Mouse (Mus musculus) lung, adult 2 months (tissue): ENCODE results near the gene Ctnnb1. TPM values are rescaled to one million over a fixed set of nuclear protein-coding genes. Genes with fewer than 3 reads are reported as not detected.

Experiments
- DNase-seq: peaks from one replicate; pipeline ENCODE4 v3.0.0; 2022
- H3K4me1 ChIP-seq: fragments of 200-500 bp; 2 replicates; pipeline ENCODE4 v1.6.1; 2011; ENCODE audit warnings: low read length; ENCODE audit not compliant: control insufficient read depth, insufficient read depth
- H3K4me3 ChIP-seq: fragments of 200-500 bp; replicated peaks from 2 replicates; pipeline ENCODE3; 2011; ENCODE audit warnings: low read depth, mild to moderate bottlenecking, control low read depth, low read length; ENCODE audit errors: extremely low read depth
- CTCF ChIP-seq: fragments of 200-500 bp; IDR thresholded peaks from 2 replicates; pipeline ENCODE4 v1.5.1; 2011; ENCODE audit warnings: mild to moderate bottlenecking, low read length, control low read depth; ENCODE audit not compliant: insufficient read depth
- POLR2A ChIP-seq: fragments of 200-500 bp; IDR thresholded peaks from 2 replicates; pipeline ENCODE4 v1.6.1; 2011; ENCODE audit warnings: low read depth, mild to moderate bottlenecking, control low read depth, low read length, borderline replicate concordance; ENCODE audit errors: extremely low read depth
- WGBS: fragments of 180-500 bp; shearing (Covaris S2); methylation state at CpG from one replicate; pipeline ENCODE4 v1.1.7; 2018; 5-methylcytosine and 5-hydroxymethylcytosine counted together
- polyA plus RNA-seq: library from polyadenylated mRNA; depleted of rRNA; stranded (reverse); fragments of >200 nt; gene quantifications from 2 replicates; pipeline ENCODE4 v1.2.3, GENCODE M21; 2012; rRNA removed

Ctnnb1 gene
- 149 and 203 TPM in 2 replicates for polyA plus RNA-seq

GRCm38 (mm10) chr9:120929081-120929480 is at the start of gene Ctnnb1:
Gene Ctnnb1, plus strand, starts transcription at chr9:120929216.
- Histone ChIP-seq H3K4me3 (no peak within 1 kb of the TSS), H3K4me1 (peaks cover 8% of the 10 kb centered on the region)
- WGBS = 92% methylated on average over 11 of the region's 11 CpGs
- DNase-seq = no peak
- TF ChIP-seq CTCF (no peak), POLR2A (no peak)

GRCm38 (mm10) chr9:120880286-120880685 is 48.7 kb upstream of the Ctnnb1 start:
- no peak for DNase-seq
- 63% methylated on average over 9 of the region's 9 CpGs for WGBS
- TF ChIP-seq POLR2A = no peak
- TF ChIP-seq CTCF = no peak
- Histone ChIP-seq H3K4me3 (no peak overlapping the region), H3K4me1 (no peaks in the 10 kb centered on the region)

- DNase-seq = no peak
- Histone ChIP-seq H3K4me1 (no peaks in the 10 kb centered on the region), H3K4me3 (no peak overlapping the region)
- 75% methylated on average over 15 of the region's 15 CpGs for WGBS
- TF ChIP-seq POLR2A (0 out of 2 replicates have a peak, but pooled peaks have one; percentile 13), CTCF (no peak)
Observed at GRCm38 (mm10) chr9:120881121-120881520, 47.9 kb upstream of the Ctnnb1 start.

GRCm38 (mm10) chr9:120881839-120882238 is 47.2 kb upstream of the Ctnnb1 start:
- 73% methylated on average over 4 of the region's 4 CpGs for WGBS
- TF ChIP-seq CTCF (no peak), POLR2A (no peak)

GRCm38 (mm10) chr9:120884726-120885125 is 44.3 kb upstream of the Ctnnb1 start:
- WGBS = 73% methylated on average over 10 of the region's 10 CpGs
- no peak for DNase-seq
- TF ChIP-seq CTCF (no peak), POLR2A (no peak)

More at GRCm38 (mm10) chr9:120881839-120882238, 47.2 kb upstream of the Ctnnb1 start:
- DNase-seq = no peak
- Histone ChIP-seq H3K4me1 (no peaks in the 10 kb centered on the region), H3K4me3 (no peak overlapping the region)

GRCm38 (mm10) chr9:120887631-120888030 is 41.4 kb upstream of the Ctnnb1 start:
- TF ChIP-seq CTCF (no peak), POLR2A (no peak)
- Histone ChIP-seq H3K4me1 (no peaks in the 10 kb centered on the region), H3K4me3 (no peak overlapping the region)
- no peak for DNase-seq
- 89% methylated on average over 2 of the region's 2 CpGs for WGBS

More at GRCm38 (mm10) chr9:120884726-120885125, 44.3 kb upstream of the Ctnnb1 start:
- no peak overlapping the region for H3K4me3 ChIP-seq
- H3K4me1 ChIP-seq = no peaks in the 10 kb centered on the region

- TF ChIP-seq CTCF = no peak
- peak; percentile 37 for DNase-seq
- WGBS = 85% methylated on average over 11 of the region's 11 CpGs
- Histone ChIP-seq H3K4me1 (no peaks in the 10 kb centered on the region), H3K4me3 (no peak overlapping the region)
Observed at GRCm38 (mm10) chr9:120893435-120893834, 35.6 kb upstream of the Ctnnb1 start.

- WGBS = 27% methylated on average over 10 of the region's 10 CpGs
- Histone ChIP-seq H3K4me1 (no peaks in the 10 kb centered on the region), H3K4me3 (no peak overlapping the region)
- no peak for DNase-seq
- TF ChIP-seq CTCF = no peak
- no peak for TF ChIP-seq POLR2A
Observed at GRCm38 (mm10) chr9:120893971-120894370, 35.0 kb upstream of the Ctnnb1 start.

GRCm38 (mm10) chr9:120894376-120894775 is 34.6 kb upstream of the Ctnnb1 start:
- WGBS = 84% methylated on average over 9 of the region's 9 CpGs
- TF ChIP-seq CTCF = no peak
- TF ChIP-seq POLR2A = no peak
- Histone ChIP-seq H3K4me3 (no peak overlapping the region), H3K4me1 (no peaks in the 10 kb centered on the region)
- no peak for DNase-seq

- Histone ChIP-seq H3K4me1 (no peaks in the 10 kb centered on the region), H3K4me3 (no peak overlapping the region)
- WGBS = 46% methylated on average over 5 of the region's 5 CpGs
- DNase-seq = no peak
- TF ChIP-seq POLR2A = no peak
- no peak for TF ChIP-seq CTCF
Observed at GRCm38 (mm10) chr9:120896502-120896901, 32.5 kb upstream of the Ctnnb1 start.

- Histone ChIP-seq H3K4me3 (no peak overlapping the region), H3K4me1 (no peaks in the 10 kb centered on the region)
- no peak for DNase-seq
- WGBS = 85% methylated on average over 4 of the region's 4 CpGs
- TF ChIP-seq CTCF = no peak
Observed at GRCm38 (mm10) chr9:120897269-120897668, 31.7 kb upstream of the Ctnnb1 start.
